Mouse (Mus musculus) left cerebral cortex, adult 8-10 months (tissue): ENCODE results near the gene Usp32. TPM values are rescaled to one million over a fixed set of nuclear protein-coding genes. Genes with fewer than 3 reads are reported as not detected.
"Not testable (repeated sequence)": the region's sequence is repeated elsewhere in the genome, so short reads cannot be mapped to it uniquely, and the experiment has no call there.

ENCODE experiments used
- DNase-seq, 2 experiments: peaks; one replicate each; pipeline ENCODE4 v3.0.0; 2022; ENCODE audit warnings: low spot score in 2 of 2
- total RNA-seq, 4 experiments: library from RNA; stranded (reverse); gene quantifications; 2 replicates each; pipeline ENCODE4 v1.2.4; 2022

The Usp32 gene
- 100 to 1,000 TPM in 3 of 4 experiments, 10 to 100 TPM in 1; 96.5 to 119 (median 109) TPM for total RNA-seq

GRCm38 (mm10) chr11:85139581-85140540 lies at the start of gene Usp32:
Gene Usp32 (minus strand): TSS chr11:85140161.
- peak; percentile 88 to 96 for DNase-seq

- DNase-seq: no peak
Observed at GRCm38 (mm10) chr11:85189110-85189509, 49.1 kb upstream of the Usp32 start.

- no peak for DNase-seq
Observed at GRCm38 (mm10) chr11:85184839-85185238, 44.9 kb upstream of the Usp32 start.

GRCm38 (mm10) chr11:85184082-85184481 lies 44.1 kb upstream of the Usp32 start:
- no peak for DNase-seq

GRCm38 (mm10) chr11:85183284-85183779 lies 43.4 kb upstream of the Usp32 start:
- no peak for DNase-seq

GRCm38 (mm10) chr11:85182617-85183283 lies 42.8 kb upstream of the Usp32 start:
- DNase-seq: peak; percentile 38 to 60

GRCm38 (mm10) chr11:85178413-85178812 lies 38.5 kb upstream of the Usp32 start:
- DNase-seq: no peak

GRCm38 (mm10) chr11:85177761-85178160 lies 37.8 kb upstream of the Usp32 start:
- no peak for DNase-seq

- no peak for DNase-seq
Observed at GRCm38 (mm10) chr11:85175941-85176340, 36.0 kb upstream of the Usp32 start.

- DNase-seq: no peak
Observed at GRCm38 (mm10) chr11:85170833-85171232, 30.9 kb upstream of the Usp32 start.

GRCm38 (mm10) chr11:85170058-85170740 lies 30.2 kb upstream of the Usp32 start, which contains the start of gene 1700125H20Rik:
Gene 1700125H20Rik (plus strand): TSS chr11:85170404.
- DNase-seq: peak; percentile 55 to 70

- DNase-seq: no peak
Observed at GRCm38 (mm10) chr11:85167503-85167902, 27.5 kb upstream of the Usp32 start.

- DNase-seq: no peak
Observed at GRCm38 (mm10) chr11:85164371-85164770, 24.4 kb upstream of the Usp32 start.

GRCm38 (mm10) chr11:85163014-85163413 lies 23.1 kb upstream of the Usp32 start:
- DNase-seq: not testable (repeated sequence)

GRCm38 (mm10) chr11:85157301-85157700 lies 17.3 kb upstream of the Usp32 start:
- DNase-seq: no peak

- no peak for DNase-seq
Observed at GRCm38 (mm10) chr11:85152256-85152930, 12.4 kb upstream of the Usp32 start.

GRCm38 (mm10) chr11:85138776-85139474 lies 1.0 kb downstream of the Usp32 start:
- peak; percentile 8 to 9 for DNase-seq

- DNase-seq: no peak
Observed at GRCm38 (mm10) chr11:85131542-85131941, 8.4 kb downstream of the Usp32 start.

GRCm38 (mm10) chr11:85128883-85129282 lies 11.1 kb downstream of the Usp32 start:
- DNase-seq: no peak
